Comparison of ENCODE assay signal across 8 mouse cellular contexts in the genomic region with DNA sequence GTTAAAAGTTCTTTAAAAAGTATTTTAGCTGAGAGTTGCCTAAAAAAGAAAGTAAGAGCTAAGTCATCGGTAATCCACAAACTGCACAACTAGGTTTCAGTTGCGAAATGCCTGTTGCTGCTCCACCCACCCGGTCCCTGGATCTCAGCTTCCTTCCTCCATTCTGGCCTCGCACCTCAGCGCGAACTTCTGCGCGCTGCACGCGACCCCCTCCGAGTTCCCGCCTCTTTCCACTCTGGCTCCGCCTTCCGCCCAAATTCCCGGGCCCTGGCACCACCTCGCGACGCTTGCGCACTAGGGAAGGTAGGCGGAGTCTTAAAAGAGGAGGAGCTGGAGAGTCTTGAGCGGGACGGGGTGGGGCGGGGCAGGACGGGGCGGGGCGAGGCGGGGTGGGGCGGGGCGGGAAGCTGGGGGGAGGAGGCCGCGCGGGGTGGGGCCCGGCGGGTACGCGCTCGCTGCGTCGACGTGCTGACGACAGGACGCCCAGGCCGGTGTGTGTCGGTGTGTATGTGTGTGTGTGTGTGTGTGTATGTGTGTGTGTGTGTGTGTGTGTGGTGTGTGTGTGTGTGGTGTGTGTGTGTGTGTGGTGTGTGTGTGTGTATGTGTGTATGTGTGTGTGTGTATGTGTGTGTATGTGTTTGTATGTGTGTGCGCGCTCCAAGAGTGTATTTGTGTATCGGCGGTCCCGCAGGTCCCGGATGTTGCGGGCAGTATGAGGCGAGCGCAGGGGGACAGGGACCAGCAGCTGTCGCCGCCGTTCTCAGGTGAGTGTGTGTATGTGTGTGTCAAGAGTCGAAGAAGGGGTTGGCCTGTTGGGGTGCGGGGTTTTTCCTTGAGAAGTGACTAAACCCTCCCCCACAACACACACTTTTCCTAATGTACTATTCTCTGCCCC. TPM values are rescaled to one million over a fixed set of nuclear protein-coding genes. Genes with fewer than 3 reads are reported as not detected.
DNase-seq lines count a peak whose midpoint lies in the region; ATAC-seq lines count a peak whose summit lies in the region.

TSS of gene Spop (plus strand) at position 440 of the 895 bp plus-strand sequence.

- peaks cover under 1% of the 10 kb centered on the region; the same call in 1 of the 2 replicates for H3K36me3 ChIP-seq in intestine, embryonic 14.5 days (ENCODE audit: control insufficient read depth, insufficient read depth, low read length)

- peak within 1 kb of the TSS; percentile 93 for H3K27ac ChIP-seq in intestine, embryonic 14.5 days (ENCODE audit: low read depth)

- H3K4me1 ChIP-seq in intestine, embryonic 14.5 days (replicated peaks; ENCODE audit: control insufficient read depth, insufficient read depth, low read length), result peaks cover 10% of the 10 kb centered on the region

- peak; percentile 95 to 97 for DNase-seq in adrenal gland, adult (ENCODE audit: inconsistent age in 2 of 2, low spot score in 1 of 2)
- DNase-seq in embryo, embryonic 10.5 days (ENCODE audit: low spot score), result peak; percentile 97
- peak; percentile 89 for DNase-seq in gastrocnemius, postnatal 25 days
- DNase-seq in intestine, embryonic 14.5 days (ENCODE audit: low spot score), result peak; percentile 94
- DNase-seq in left cerebral cortex, postnatal 14 days (ENCODE audit: low spot score in 2 of 2), result peak; percentile 85 to 90
- DNase-seq in mesoderm, embryonic 11.5 days (ENCODE audit: low read depth, low spot score), result peak; percentile 96
- DNase-seq in right cerebral cortex, postnatal 36 days (ENCODE audit: low spot score in 2 of 2), result peak; percentile 71 to 75
- DNase-seq in yolk sac, embryonic 10.5 days (ENCODE audit: low spot score), result peak; percentile 94

- peak; percentile 89 for ATAC-seq in intestine, embryonic 14.5 days (replicated peaks; ENCODE audit: low FRiP score, low TSS enrichment, low read depth)

- no peaks in the 10 kb centered on the region for H3K27me3 ChIP-seq in intestine, embryonic 14.5 days (replicated peaks; ENCODE audit: control insufficient read depth, insufficient read depth, low read length)

- peak within 1 kb of the TSS; percentile 71 for H3K9ac ChIP-seq in intestine, embryonic 14.5 days (ENCODE audit: low read length)

- peak within 1 kb of the TSS; percentile 80 for H3K4me2 ChIP-seq in intestine, embryonic 14.5 days (ENCODE audit: low read length)

- WGBS in intestine, embryonic 14.5 days, result 3% methylated on average over 39 of the region's 58 CpGs

- H3K4me3 ChIP-seq in intestine, embryonic 14.5 days (ENCODE audit: low read depth, low read length), result peak within 1 kb of the TSS; percentile 65

- intact Hi-C loops in left cerebral cortex, postnatal 14 days (cut with DNase I), result no loop called here

- no peaks in the 10 kb centered on the region for H3K9me3 ChIP-seq in intestine, embryonic 14.5 days (ENCODE audit: control insufficient read depth, low read length)

RNA-seq across cellular contexts. Expression of gene Spop, which starts in this region (rescaled TPM):
- 100 to 1,000 TPM; 176 to 216 TPM for total RNA-seq in gastrocnemius, postnatal 25 days (2021)
- polyA plus RNA-seq in intestine, embryonic 14.5 days (2014; fragmentation: Nextera tagmentation; extraction: Ambion mirVana), result 95.5 and 105 TPM in 2 replicates
- total RNA-seq in left cerebral cortex, postnatal 14 days (2021), result 100 to 1,000 TPM; 156 to 160 TPM

Comparison
In these comparisons a context has a peak if more than half of its experiments do, and no peak if none do; other contexts are left out.
1. Peak in every context shown above with its lines: DNase-seq, ATAC-seq, H3K4me3 ChIP-seq and H3K27ac ChIP-seq.